Mouse (Mus musculus) naive thymus-derived CD4-positive, alpha-beta T cell, adult 2 months (primary cell): ENCODE results near the gene Tgfbr3.

ENCODE experiments used
- DNase-seq: peaks from one replicate; pipeline ENCODE4 v3.0.0-alpha.2; 2011; ENCODE audit warnings: low read depth

Gene Tgfbr3

DNA sequence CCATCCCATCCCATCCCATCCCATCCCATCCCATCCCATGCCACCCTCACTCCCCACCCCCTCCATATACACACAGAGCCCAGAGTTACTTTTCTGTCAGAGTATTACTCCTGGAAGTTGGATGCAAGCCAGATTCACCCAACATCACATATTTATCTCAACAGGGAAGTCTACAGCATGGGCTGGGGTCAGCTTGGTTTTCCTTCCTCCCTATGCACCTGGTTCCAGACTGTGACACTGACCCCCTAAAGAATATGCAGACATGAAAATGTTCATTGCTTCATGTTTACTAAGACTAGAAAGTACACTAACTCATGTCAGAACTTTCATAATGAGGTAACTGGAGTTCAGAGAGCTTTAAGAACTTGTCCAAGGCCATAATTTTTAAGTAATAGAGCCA is 142.0 kb downstream of the Tgfbr3 start:
- no peak for DNase-seq

DNA sequence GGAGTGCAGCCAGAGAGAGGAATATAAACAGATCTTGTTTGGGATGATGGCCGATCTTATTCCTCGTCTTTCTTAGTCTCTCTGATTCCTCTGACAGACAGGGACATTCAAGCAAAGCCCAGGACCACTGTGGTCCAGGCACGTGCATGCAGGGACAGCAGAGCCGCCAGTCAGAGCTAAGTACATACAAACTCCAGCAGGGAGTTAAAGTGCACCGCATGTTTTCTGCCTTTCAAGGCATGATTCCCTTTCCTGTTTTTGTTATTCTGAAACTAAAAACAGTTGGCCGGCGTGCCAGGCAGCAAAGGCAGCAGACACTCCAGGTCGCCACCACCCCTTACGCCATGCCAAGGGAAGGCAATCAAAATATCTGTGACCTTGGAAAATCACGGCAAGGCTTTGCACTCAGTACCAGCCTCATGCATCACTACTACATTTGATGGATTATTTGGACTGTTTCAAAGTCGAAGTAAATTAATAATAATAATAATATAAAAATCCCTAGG is 143.3 kb downstream of the Tgfbr3 start:
- peak; percentile 23 for DNase-seq

DNA sequence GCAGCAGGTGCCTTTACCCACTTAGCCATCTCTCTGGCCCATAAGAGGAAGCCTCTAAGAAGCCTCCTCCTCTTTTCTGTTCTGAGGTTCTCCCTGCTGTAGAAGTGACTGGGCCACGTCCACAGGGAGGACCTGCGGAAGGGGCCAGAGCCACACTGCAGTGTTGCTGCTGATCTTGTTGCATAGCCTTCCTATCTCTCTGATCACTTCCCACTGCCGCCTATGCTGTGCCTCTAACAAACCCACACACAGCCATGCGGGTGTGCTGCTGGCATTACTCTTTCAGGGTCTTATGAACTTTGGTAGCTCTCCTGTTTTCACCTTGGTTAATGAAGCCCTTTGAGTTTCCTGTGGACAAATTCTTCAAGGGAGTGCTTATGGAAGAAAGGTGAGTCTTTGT is 144.3 kb downstream of the Tgfbr3 start:
- DNase-seq, result peak; percentile 29

DNA sequence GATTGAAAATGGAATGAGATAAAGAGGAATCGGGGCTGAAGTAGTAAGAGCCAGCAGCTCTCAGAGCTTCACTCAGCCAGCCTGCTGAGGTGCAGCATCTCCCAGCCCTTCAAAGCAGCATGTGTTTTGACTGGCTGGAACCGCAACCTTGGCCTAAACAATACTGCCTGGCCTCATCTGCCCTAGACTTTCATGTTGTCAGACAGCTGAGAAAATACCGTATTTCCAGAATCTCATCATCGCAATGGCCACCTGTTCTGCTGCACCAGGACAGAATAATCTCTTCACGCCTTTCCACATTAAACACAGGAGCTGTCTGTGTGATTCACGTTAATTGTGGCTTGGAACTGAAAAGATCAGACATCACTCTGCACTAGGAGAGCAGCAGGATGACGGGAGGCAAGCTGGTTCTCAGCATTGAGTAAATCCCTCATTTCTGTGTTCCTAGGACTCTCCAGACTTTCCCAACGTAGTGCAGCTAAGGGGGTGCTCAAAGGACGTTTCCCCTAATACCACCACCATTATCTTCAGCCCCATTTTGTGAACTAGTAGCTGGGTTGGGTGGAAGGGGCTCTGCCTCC is 145.1 kb downstream of the Tgfbr3 start:
- no peak for DNase-seq

DNA sequence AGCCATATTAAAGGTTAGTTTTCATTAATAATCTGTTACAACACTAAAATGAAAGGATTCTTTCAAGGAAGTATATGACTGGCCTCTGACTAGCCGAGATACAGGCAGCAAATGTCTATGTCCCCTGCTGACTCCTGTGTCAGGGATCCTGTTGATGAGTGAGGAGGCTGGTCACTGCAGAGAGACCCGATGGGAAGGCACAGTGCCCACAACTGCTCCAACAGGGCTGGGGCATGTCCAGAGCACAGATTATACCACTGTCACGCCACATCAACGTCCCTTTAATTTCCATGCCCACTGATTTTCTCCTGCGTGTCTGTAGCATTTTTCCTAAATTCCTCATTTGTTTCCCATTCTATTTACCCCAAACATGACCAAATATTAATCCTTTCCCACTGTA is 146.0 kb downstream of the Tgfbr3 start:
- no peak for DNase-seq

DNA sequence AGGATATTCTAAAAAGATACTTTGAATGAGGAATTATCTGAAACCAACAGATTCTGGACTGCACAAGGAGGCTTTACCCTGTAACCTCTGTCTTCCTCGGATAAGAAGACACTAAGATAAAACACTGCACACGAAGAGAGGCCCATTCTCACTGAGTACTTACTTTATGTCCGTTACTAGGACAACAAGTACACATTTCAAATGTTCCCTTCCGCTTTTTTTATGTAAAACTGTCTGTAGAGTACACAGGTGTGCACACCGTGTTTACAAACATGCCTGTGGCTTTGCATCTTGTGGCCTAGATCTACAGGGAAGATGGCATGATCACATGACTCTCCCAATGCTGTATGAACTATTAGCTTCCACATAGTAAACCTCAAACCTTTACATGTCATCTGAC is 146.6 kb downstream of the Tgfbr3 start:
- peak; percentile 34 for DNase-seq

DNA sequence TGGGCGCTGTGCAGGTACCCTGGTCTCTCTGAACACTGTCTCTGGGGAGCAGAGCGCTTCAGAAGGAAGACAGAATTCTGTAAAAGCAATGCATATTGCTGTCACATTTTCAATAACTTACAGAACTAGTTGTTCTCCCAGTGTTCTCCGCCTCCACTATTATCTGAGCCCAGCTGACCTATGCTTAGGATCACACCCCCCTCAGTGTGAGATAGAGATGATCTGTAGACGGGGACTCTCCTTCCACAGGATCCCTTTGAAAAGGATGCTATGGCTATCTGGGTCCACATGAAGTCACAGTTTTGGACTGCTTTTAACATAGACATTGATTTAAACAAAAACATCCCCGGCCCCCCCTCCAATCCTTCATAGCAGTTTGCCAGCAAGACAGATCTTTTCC is 148.1 kb downstream of the Tgfbr3 start:
- DNase-seq, result no peak

DNA sequence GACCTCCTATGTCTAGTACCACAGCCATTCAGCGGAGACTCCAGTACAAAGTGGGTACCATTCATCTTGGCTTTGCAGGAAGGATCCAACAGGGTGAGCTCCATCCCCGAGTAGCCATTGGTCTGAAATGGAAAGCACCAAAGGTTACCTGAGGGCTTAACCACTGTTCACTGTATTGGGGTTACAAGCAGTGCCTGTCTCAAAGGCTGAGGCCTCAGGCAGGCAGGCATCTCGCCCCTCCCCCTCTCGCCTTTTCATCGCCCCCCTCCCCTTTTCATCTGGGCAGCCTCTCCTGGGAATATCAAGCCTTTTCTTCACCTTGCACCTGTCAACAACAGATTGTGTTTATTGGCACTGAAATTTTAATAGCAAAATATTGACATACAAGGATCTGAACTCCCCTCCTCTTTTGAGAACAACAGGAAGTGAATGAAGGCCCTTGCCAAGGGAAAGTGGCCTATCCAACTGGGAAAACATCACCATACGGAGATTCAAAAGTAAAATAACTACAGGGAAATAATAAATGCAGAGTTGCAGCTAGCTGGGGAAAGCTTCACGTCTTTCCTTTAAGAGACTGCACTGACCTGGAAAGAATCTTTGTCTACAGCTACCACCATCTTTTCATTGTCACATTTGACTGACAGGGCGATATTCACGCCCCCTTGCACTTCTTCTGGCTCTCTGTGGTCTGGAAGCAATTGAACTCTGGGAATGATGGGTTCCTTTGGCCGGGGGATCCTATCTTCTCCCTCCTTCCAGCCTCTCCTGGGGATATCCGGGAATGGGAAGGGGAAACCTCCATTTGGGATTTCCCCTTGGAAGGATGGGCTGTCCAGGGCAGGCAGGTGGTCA is 149.4 kb downstream of the Tgfbr3 start:
- DNase-seq, result no peak

DNA sequence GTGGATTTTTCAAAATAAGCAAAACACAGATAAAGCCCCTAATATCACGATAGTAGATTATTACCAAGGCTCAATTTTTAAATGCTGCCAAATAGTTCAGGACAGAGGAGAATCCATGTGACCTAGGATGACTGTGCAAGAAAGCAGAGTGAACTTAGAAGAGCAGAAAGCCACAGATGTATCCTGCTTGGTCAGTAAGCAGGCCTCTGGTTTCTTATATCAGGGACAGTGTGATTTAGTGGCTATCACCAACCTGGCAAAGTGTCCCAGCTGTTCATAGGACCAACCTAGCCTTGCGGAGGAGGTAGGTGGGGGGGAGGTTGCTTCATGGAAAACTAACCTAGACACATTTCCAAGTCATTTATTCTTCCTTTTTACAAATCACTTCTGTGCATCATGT is 156.1 kb downstream of the Tgfbr3 start:
- DNase-seq, result no peak

DNA sequence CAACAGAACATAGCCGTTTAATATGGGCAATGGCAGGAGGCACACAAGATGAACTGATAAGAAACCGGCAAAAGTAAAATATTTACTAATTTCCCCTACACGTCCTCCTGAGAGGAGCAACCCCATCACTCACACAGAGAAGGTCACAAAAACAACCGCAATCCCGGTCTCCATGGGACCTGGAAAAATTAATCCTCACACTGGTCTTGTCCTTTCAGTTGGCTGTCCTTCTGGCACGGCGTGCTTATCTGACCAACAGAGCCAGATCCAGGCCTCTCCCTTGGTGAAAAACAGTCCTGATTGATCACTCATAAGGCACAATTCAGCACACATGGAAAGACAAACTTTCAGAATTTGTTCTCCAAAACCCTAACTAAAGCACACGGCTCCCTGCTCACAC is 157.2 kb downstream of the Tgfbr3 start:
- DNase-seq, result no peak

DNA sequence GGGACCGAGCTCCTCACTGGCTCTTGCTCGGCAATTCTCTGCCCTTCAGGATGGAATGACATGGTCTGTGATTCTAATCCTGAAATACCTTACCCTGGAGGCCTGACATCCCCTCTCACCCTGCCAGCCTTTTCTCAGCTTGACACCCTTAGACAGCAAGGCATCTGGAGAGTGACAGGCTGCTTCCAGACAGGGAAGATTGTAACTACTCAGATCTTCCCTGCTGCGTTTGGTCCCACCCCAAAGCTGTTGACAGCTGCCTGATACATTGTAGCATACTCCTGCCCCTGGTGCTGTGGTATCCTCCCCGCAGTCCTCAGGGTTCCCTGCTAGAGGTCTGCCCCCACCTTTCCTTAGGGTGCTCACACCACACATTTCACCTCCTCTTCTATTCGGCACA is 160.1 kb downstream of the Tgfbr3 start:
- no peak for DNase-seq

DNA sequence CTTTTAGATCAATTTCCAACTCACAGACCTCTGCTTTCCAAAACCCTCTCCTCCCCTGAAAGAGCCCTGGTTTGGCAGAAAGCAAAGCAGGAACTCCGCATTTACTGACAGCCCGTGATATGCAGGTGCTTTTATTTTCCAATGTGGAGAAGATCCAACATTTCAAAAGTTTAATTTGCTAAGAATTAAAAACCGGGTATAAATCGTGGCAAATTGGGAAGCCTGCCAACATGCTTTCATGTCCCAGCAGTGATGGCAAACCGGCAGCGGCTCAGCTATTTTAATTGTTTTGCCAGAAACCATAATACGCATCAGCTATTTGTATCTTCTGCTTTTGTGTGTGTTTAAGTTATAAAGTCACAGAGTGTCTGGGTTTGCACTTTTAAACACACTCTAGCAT is 162.9 kb downstream of the Tgfbr3 start:
- no peak for DNase-seq

DNA sequence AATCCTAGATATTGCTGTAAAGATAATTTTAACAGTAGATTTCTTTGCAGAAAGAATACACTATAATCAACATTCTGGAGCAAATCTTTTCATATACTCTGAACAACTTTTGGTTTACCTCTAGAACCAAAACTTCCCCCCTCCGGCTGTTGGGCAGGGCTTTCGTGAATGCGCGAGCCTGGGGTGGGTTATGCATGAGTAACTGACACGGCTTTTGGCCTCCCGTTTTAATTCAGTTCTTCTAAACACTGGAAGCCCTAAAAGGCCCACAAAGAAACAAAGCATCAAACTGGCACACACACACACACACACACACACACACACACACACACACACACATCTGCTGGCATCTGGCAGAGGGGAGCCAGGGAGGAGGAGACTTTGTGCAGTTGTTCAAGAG is 164.3 kb downstream of the Tgfbr3 start:
- DNase-seq, result no peak

DNA sequence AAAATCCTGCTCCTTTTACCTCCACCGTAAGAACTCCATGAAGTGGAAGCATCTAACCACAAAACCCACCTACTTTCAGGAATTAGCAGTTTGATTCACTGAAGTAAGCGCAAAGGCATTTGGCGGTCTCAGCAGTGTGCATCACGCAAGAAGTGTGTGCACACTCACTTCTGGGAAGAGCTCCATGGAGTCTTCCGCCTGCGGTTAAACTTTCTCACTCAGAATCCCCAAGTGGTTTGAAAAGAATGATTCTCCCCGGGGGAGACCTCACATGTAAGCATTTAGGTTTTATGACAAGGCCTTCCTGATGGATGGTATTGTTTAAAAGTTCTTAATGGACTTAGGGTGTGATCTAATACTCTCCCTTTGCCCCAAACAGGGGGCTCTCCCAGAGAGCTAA is 164.9 kb downstream of the Tgfbr3 start:
- no peak for DNase-seq

DNA sequence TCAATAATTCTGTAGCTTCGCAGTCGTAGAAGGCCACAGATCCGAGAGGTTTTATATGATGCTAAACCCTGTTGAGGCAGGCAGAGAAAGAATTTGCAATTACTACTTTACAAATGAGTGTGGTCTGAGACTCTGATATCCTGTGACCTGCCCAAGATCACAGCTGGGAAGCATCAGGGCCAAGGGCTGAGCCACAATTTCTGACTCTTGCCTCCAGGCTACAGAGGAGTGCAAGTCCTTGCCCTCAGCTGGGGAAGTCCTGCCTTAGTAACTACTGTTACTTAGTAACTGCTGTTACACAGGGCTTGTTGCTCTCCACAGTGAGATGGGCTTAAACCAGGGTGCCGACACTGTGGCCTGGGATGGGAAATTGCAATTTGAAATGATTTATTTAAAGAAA is 166.8 kb downstream of the Tgfbr3 start:
- DNase-seq, result no peak

DNA sequence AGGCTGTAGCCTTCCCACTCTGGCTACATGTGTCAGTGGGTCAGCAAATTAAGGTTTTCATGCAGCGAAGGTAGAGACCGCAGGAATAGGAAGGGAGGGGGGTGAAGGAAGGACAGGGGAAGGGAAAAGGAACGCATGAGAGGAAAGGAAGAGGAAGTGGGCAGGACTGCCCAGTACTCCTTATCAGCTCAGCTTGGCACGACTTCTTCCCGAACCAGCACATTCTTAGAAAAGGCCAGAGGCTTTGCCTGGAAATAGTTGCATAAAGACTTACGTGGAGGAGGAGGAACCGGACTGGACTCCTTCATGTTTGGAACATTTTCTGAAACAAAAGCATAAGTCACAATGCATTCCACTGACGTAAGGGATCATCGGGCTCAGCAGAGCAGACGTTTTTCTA is 168.3 kb downstream of the Tgfbr3 start:
- no peak for DNase-seq

DNA sequence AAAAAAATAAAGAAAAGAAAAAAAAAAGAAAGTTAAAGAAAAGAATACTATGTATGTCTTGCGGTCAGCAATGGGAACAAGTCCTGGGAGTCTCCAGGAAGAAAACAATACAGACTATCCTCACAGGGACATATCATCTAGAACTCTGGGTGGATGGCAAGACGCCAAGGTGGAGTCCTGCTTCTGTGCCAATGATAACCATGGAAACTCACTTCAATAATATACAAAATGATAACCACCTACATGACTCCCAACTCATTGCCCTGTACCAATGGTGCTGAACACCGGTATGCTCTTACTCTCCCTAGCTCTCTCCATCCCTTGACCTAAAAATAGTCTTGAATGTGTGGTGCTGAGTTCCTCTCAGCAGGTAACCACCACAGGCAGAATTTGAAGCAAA is 168.8 kb downstream of the Tgfbr3 start:
- DNase-seq, result no peak

DNA sequence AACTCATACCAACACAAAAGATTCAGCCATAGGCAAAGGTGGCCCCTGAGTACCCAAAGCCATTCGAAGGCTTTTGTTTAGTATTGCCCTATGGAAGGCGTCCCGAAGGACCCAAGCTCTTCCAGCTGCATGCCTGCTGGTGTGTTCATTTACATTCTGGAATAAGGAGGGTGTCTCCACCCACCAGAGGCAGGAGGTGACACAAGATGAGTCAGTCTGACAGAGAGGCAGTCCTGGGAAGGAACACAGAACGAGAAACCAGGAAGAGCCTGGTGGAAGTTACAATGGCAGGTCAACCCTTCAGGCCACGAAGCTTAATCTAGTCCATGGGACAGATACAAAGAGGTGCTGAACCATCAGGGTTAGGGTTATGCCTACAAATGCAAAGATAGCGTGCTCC is 169.5 kb downstream of the Tgfbr3 start:
- DNase-seq, result no peak

DNA sequence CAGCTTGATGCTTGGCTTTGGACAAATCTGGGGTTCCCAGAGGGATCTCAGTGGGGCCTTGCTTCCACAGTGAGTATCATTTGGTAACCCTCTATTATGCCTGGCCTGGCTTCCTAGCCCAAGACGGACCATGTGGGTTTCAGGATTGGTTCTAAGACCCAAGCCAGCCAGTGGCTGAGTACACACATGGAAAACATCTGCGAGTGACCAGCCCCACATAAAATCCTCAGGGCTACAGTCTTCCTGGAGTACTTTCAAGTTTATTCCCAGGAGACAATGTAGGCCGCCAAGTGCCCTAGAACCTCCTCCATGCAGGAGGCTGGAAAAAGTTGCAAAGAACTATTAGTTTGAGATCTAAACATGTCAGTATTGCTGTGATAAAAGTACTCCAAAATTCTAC is 172.6 kb downstream of the Tgfbr3 start:
- DNase-seq, result no peak

DNA sequence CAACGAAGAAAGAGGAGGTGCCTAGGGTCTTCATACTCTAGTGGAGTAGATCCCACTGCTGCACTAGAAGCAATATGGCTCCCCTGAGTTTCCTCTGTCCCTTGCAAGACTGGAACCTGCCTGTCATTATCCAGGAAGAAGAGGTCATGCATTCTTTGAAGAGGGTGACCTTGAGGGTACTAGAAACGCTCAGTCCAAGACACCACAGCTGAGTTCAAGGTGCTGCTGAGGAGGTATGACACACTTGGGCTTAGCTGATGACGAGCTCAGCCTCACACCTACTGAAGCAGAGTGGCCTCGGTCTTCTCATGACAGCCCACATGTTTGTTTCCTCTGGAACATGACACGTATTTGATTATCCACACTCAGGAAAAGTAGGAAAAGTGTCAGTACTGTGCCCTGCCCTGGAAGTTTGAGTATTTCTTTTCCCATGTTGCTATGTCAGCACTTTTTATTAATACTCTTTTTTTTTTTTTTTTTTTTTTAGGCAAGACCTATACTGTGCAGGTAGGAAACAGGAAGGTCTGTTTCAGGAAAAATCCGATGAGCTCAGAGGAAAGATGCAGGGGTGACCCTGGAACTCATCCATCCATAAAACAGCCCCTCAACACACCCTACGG is 176.7 kb downstream of the Tgfbr3 start:
- no peak for DNase-seq

DNA sequence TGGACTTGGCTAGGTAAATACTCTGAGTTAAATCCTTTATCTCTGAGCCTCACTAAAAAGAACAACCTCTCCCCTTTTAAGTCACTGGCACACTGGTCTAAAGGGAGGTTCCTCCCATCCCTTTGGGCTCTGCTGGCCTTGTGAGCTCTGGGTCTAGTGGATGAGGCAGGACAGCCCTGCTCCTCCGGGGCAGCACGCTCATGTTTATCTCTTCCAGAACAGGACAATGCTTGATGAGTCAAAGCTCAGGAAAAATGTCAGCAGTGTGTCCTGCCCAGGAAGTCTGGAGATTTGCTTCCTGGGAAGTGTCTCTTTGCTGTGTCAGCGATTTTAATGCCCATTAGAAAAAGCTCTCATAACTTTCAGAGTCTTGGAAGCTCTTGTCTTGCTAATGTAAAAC is 177.6 kb downstream of the Tgfbr3 start:
- no peak for DNase-seq

DNA sequence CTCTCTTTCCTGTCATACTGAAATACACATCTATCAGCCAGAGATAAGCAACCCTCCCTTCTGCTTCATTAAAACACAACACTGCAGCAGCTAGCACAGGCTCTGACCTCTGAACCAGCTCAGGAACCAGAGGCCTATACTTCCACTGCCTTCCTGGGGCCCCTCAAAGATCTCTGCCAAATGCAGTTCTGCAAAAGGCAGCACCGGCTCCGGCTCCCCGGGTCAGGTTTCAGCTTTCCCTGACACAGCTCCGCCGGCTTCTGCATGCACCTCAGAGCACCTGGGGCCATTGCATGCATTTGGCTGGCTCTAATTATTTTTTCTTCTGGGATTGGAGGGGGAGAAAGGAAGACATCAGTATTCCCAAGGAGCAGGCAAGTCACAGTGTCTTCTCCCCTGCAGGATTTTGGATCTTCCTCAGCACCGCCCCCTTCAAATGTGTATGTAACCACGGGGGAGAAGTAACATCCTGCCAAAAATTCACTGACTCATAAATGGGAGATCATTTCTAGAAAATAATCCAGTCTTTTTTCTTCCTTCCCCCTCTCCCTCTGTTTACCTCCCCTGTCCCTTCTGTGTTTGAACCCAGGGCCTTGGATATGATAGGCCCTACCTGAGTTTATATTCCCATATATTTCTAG is 178.4 kb downstream of the Tgfbr3 start:
- no peak for DNase-seq
